Mouse (Mus musculus) layer of hippocampus, postnatal 36 days (tissue): Measurements from ENCODE around the gene Atp12a. TPM values are rescaled to one million over a fixed set of nuclear protein-coding genes. Genes with fewer than 3 reads are reported as not detected.

ENCODE experiments used
- DNase-seq, 2 experiments: peaks; one replicate each; pipeline ENCODE4 v3.0.0; 2022
- total RNA-seq, 2 experiments: library from RNA; stranded (reverse); gene quantifications; 2 replicates each; pipeline ENCODE4 v1.2.3; 2021

Gene Atp12a
- total RNA-seq, 2 experiments from 2014 or later = not detected

GRCm38 (mm10) chr14:56382366-56382765, 17.5 kb downstream of the Atp12a start:
- no peak for DNase-seq

GRCm38 (mm10) chr14:56390247-56390646, 25.4 kb downstream of the Atp12a start:
- DNase-seq = no peak

- no peak for DNase-seq
Observed at GRCm38 (mm10) chr14:56393704-56394312, 28.9 kb downstream of the Atp12a start.

GRCm38 (mm10) chr14:56398001-56398400, 33.1 kb downstream of the Atp12a start:
- no peak for DNase-seq

GRCm38 (mm10) chr14:56402311-56403071, 37.6 kb downstream of the Atp12a start, which contains the start of gene Rnf17:
TSS of gene Rnf17 (plus strand) at chr14:56402581.
- no peak for DNase-seq

GRCm38 (mm10) chr14:56403072-56403375, 38.2 kb downstream of the Atp12a start:
- no peak for DNase-seq

Other genes starting within 250 kb of the Atp12a start
- not detected for gene Gzme, start 244.4 kb upstream of the Atp12a start, total RNA-seq
- gene Gzmd, start 232.5 kb upstream of the Atp12a start, total RNA-seq = not detected
- gene Gzmg, start 205.5 kb upstream of the Atp12a start, total RNA-seq = not detected
- not detected for gene Gzmn, start 190.5 kb upstream of the Atp12a start, total RNA-seq
- not detected for gene Gzmf, start 153.7 kb upstream of the Atp12a start, total RNA-seq
- not detected for gene Gzmc, start 130.4 kb upstream of the Atp12a start, total RNA-seq
- not detected for gene Gzmb, start 102.8 kb upstream of the Atp12a start, total RNA-seq
- under 1 TPM; 0.72 to 0.94 TPM for gene Rnf17, start 37.5 kb downstream of the Atp12a start, total RNA-seq
- 1 to 10 TPM; 3.2 to 3.6 TPM for gene Cenpj, start 210.4 kb downstream of the Atp12a start, total RNA-seq
- gene Parp4, start 210.6 kb downstream of the Atp12a start, total RNA-seq = 1 to 10 TPM; 4.3 to 5.1 TPM